Mouse (Mus musculus) hindbrain, embryonic 10.5 days (tissue): ENCODE results near the gene Slc6a17. TPM values are rescaled to one million over a fixed set of nuclear protein-coding genes. Genes with fewer than 3 reads are reported as not detected.

Experiments used
- polyA plus RNA-seq: library from polyadenylated mRNA; unstranded; fragments of >200 nt; fragmentation: Nextera tagmentation; extraction: Ambion mirVana; gene quantifications from 2 replicates; pipeline ENCODE4 v1.2.1, GENCODE M21; 2016

The Slc6a17 gene
- polyA plus RNA-seq, 1 experiment from 2014 or later = 3.2 TPM

Other genes with a start within 250 kb of the Slc6a17 start
- gene Lamtor5, start 239.2 kb downstream of the Slc6a17 start, polyA plus RNA-seq = 202 and 225 TPM in 2 replicates
- gene Slc16a4, start 226.8 kb downstream of the Slc6a17 start, polyA plus RNA-seq = 1.9 and 2.3 TPM in 2 replicates
- 12.9 and 16.5 TPM in 2 replicates for gene Rbm15, start 184.3 kb downstream of the Slc6a17 start, polyA plus RNA-seq
- gene Kcnc4, start 58.5 kb downstream of the Slc6a17 start, polyA plus RNA-seq = 0.09 and 0.17 TPM in 2 replicates
- gene Ubl4b, start 37.1 kb upstream of the Slc6a17 start, polyA plus RNA-seq = not detected in 2 replicates
- 2.7 and 7.1 TPM in 2 replicates for gene Alx3, start 77.0 kb upstream of the Slc6a17 start, polyA plus RNA-seq
- gene Gm10961, start 113.3 kb upstream of the Slc6a17 start, polyA plus RNA-seq = not detected in 2 replicates
- 68.2 and 89.6 TPM in 2 replicates for gene Strip1, start 113.7 kb upstream of the Slc6a17 start, polyA plus RNA-seq
- gene Ahcyl1, start 178.5 kb upstream of the Slc6a17 start, polyA plus RNA-seq = 86.7 and 90.7 TPM in 2 replicates
- 7.2 TPM in 2 replicates for gene Csf1, start 242.5 kb upstream of the Slc6a17 start, polyA plus RNA-seq